Mouse (Mus musculus) kidney, adult 2 months (tissue): ENCODE measurements around the gene Zfp423.

Experiments
- CTCF ChIP-seq: fragments of 200-500 bp; conservative IDR thresholded peaks from 2 replicates; pipeline ENCODE4 v1.5.1; 2011; ENCODE audit warnings: low read depth, mild to moderate bottlenecking, control low read depth, low read length, moderate library complexity, mixed read lengths; ENCODE audit not compliant: insufficient read depth, insufficient read length
- POLR2A ChIP-seq: fragments of 200-500 bp; IDR thresholded peaks from one replicate; pipeline ENCODE4 v1.6.1; 2011; ENCODE audit warnings: low read depth, low read length, control low read depth

GRCm38 (mm10) chr8:87754853-87755252, 204.5 kb downstream of the Zfp423 start:
- TF ChIP-seq CTCF (no peak), POLR2A (no peak)
